Mouse (Mus musculus) c-Kit-negative CD71-positive TER-119-positive erythroid progenitor cells, embryonic 14.5 days (primary cell): ENCODE measurements around the gene Prkab2.

ENCODE experiments used
- DNase-seq: peaks from one replicate; pipeline ENCODE4 v3.0.0-alpha.2; 2013; ENCODE audit warnings: low read depth, low spot score

Gene Prkab2

GRCm38 (mm10) chr3:97690590-97690989 is 32.6 kb downstream of the Prkab2 start:
- DNase-seq, result no peak

GRCm38 (mm10) chr3:97691443-97692017 is 33.5 kb downstream of the Prkab2 start:
- DNase-seq, result no peak

GRCm38 (mm10) chr3:97693806-97694205 is 35.8 kb downstream of the Prkab2 start:
- no peak for DNase-seq

- no peak for DNase-seq
Measured at GRCm38 (mm10) chr3:97696866-97697265, 38.9 kb downstream of the Prkab2 start.

GRCm38 (mm10) chr3:97697291-97697690 is 39.3 kb downstream of the Prkab2 start:
- DNase-seq, result no peak

- no peak for DNase-seq
Measured at GRCm38 (mm10) chr3:97699061-97699460, 41.1 kb downstream of the Prkab2 start.

GRCm38 (mm10) chr3:97701198-97701597 is 43.2 kb downstream of the Prkab2 start:
- no peak for DNase-seq

- DNase-seq, result no peak
Measured at GRCm38 (mm10) chr3:97702448-97703080, 44.6 kb downstream of the Prkab2 start.

GRCm38 (mm10) chr3:97705508-97705907 is 47.5 kb downstream of the Prkab2 start:
- DNase-seq, result no peak

- no peak for DNase-seq
Measured at GRCm38 (mm10) chr3:97706561-97706960, 48.6 kb downstream of the Prkab2 start.

- no peak for DNase-seq
Measured at GRCm38 (mm10) chr3:97710134-97710533, 52.1 kb downstream of the Prkab2 start.

- DNase-seq, result no peak
Measured at GRCm38 (mm10) chr3:97710881-97711280, 52.9 kb downstream of the Prkab2 start.

- DNase-seq, result no peak
Measured at GRCm38 (mm10) chr3:97715922-97716321, 57.9 kb downstream of the Prkab2 start.

- DNase-seq, result no peak
Measured at GRCm38 (mm10) chr3:97719116-97719515, 61.1 kb downstream of the Prkab2 start.
